Mouse (Mus musculus) thymus, adult 2 months (tissue): ENCODE data around the gene Smarcc2. TPM values are rescaled to one million over a fixed set of nuclear protein-coding genes. Genes with fewer than 3 reads are reported as not detected.
A peak's percentile ranks its signal among the peaks of the same experiment; 100 is the strongest.

Experiments
- DNase-seq: peaks from one replicate; pipeline ENCODE4 v3.0.0; 2021
- H3K27ac ChIP-seq: fragments of 200-500 bp; 2 replicates; pipeline ENCODE4 v1.5.1; 2012; ENCODE audit warnings: low read length, control low read depth; ENCODE audit not compliant: control insufficient read depth, insufficient read depth
- H3K27me3 ChIP-seq: fragments of 200-500 bp; 2 replicates; pipeline ENCODE4 v1.6.1; 2012; ENCODE audit warnings: mild to moderate bottlenecking, low read length, moderate library complexity, mixed read lengths; ENCODE audit not compliant: control insufficient read depth, insufficient read depth
- H3K36me3 ChIP-seq: fragments of 200-500 bp; 2 replicates; pipeline ENCODE4 v1.6.1; 2012; ENCODE audit warnings: mild to moderate bottlenecking, low read length, moderate library complexity; ENCODE audit not compliant: control insufficient read depth, insufficient read depth
- H3K4me1 ChIP-seq: fragments of 200-500 bp; replicated peaks from 2 replicates; pipeline ENCODE4 v1.6.1; 2012; ENCODE audit warnings: low read length; ENCODE audit not compliant: control insufficient read depth, insufficient read depth
- H3K4me3 ChIP-seq: fragments of 200-500 bp; 2 replicates; pipeline ENCODE4 v1.5.1; 2012; ENCODE audit warnings: mild to moderate bottlenecking, low read length, control low read depth, moderate library complexity; ENCODE audit not compliant: control insufficient read depth, insufficient read depth
- CTCF ChIP-seq: fragments of 200-500 bp; IDR thresholded peaks from 2 replicates; pipeline ENCODE4 v1.5.1; 2012; ENCODE audit warnings: mild to moderate bottlenecking, control low read depth, low read length, moderate library complexity, borderline replicate concordance; ENCODE audit not compliant: control insufficient read depth, poor library complexity, insufficient read depth; ENCODE audit errors: extremely low read depth
- POLR2A ChIP-seq: fragments of 200-500 bp; IDR thresholded peaks from 2 replicates; pipeline ENCODE4 v1.6.1; 2012; ENCODE audit warnings: mild to moderate bottlenecking, low read length, control low read depth, moderate library complexity; ENCODE audit not compliant: control insufficient read depth, poor library complexity, insufficient read depth; ENCODE audit errors: extremely low read depth
- WGBS: fragments of 180-500 bp; shearing (Covaris S2); methylation state at CpG from one replicate; pipeline ENCODE4 v1.1.7; 2018; 5-methylcytosine and 5-hydroxymethylcytosine counted together
- polyA plus RNA-seq: library from polyadenylated mRNA; depleted of rRNA; stranded (reverse); fragments of >200 nt; gene quantifications from 2 replicates; pipeline ENCODE4 v1.2.3, GENCODE M21; 2012

Smarcc2 gene
- polyA plus RNA-seq, 1 experiment: 176 TPM

GRCm38 (mm10) chr10:128413076-128413475 lies 46.0 kb upstream of the Smarcc2 start:
- no peak overlapping the region for H3K4me3 ChIP-seq
- no peak for DNase-seq
- H3K27me3 ChIP-seq: no peaks in the 10 kb centered on the region
- H3K36me3 ChIP-seq: peaks cover 18% of the 10 kb centered on the region; the same call in 1 of the 2 replicates
- WGBS: 33% methylated on average over 1 of the region's 1 CpGs
- H3K4me1 ChIP-seq: peaks cover 25% of the 10 kb centered on the region
- no peak overlapping the region for H3K27ac ChIP-seq
- TF ChIP-seq POLR2A (no peak), CTCF (no peak)

GRCm38 (mm10) chr10:128414848-128415247 lies 44.2 kb upstream of the Smarcc2 start:
- WGBS: 97% methylated on average over 5 of the region's 5 CpGs
- TF ChIP-seq POLR2A: no peak
- Histone ChIP-seq H3K4me3 (no peak overlapping the region), H3K36me3 (peaks cover 24% of the 10 kb centered on the region; the same call in 1 of the 2 replicates), H3K27me3 (no peaks in the 10 kb centered on the region), H3K27ac (no peak overlapping the region), H3K4me1 (peaks cover 16% of the 10 kb centered on the region)
- no peak for DNase-seq

GRCm38 (mm10) chr10:128422426-128422825 lies 36.6 kb upstream of the Smarcc2 start:
- H3K27me3 ChIP-seq: no peaks in the 10 kb centered on the region
- H3K4me1 ChIP-seq: peaks cover 6% of the 10 kb centered on the region
- no peak overlapping the region for H3K4me3 ChIP-seq
- H3K36me3 ChIP-seq: peaks cover 22% of the 10 kb centered on the region
- no peak overlapping the region for H3K27ac ChIP-seq
- 80% methylated on average over 5 of the region's 5 CpGs for WGBS
- no peak for DNase-seq
- no peak for TF ChIP-seq CTCF
- no peak for TF ChIP-seq POLR2A

GRCm38 (mm10) chr10:128424604-128425003 lies 34.4 kb upstream of the Smarcc2 start:
- Histone ChIP-seq H3K27me3 (no peaks in the 10 kb centered on the region), H3K4me1 (peaks cover 6% of the 10 kb centered on the region), H3K27ac (peak overlapping the region; percentile 37; the same call in 1 of the 2 replicates), H3K36me3 (peaks cover 21% of the 10 kb centered on the region), H3K4me3 (no peak overlapping the region)
- TF ChIP-seq POLR2A (no peak), CTCF (no peak)
- 1% methylated on average over 7 of the region's 7 CpGs for WGBS
- DNase-seq: peak; percentile 49

DNA sequence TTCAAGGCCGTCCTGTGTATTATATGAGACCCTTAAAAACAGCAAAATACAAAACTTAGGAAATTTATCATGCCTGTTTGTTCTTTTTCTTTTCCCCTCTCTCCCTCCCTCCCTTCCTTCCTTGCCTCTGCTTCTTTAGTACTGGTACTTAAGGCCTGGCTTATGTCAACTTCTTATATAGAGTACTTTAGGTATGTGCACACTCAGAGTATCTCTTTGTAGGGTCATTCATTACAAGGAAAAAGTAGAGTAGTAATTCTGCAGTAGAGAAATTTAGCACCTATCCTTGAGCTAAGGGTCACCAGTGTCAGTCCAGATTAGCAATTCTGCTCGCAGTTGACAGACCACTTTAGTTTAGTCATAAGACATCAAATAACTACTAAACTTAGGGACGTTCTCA lies 33.8 kb upstream of the Smarcc2 start:
- Histone ChIP-seq H3K4me1 (peaks cover 6% of the 10 kb centered on the region), H3K27me3 (no peaks in the 10 kb centered on the region), H3K4me3 (no peak overlapping the region), H3K27ac (no peak overlapping the region), H3K36me3 (peaks cover 25% of the 10 kb centered on the region)
- DNase-seq: no peak
- TF ChIP-seq CTCF (no peak), POLR2A (no peak)
- 98% methylated on average over 3 of the region's 3 CpGs for WGBS

DNA sequence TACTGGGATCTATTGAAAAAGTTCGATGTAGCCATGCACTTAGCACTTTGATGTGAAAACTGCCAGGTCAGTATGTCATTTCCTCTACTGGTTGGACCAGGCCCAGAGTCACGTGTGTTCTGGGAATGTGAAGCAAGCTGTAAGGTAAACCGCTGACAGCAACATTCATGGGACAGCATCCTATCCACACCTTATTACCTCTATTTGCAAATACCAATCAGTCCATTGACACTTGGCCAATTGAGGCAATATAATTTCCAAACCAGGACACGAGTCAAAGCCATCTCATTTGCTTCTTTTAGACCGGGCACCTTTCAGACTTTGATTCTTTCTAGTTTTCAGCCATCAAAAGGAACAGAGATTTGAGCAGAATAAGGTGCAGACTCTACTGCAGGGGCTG lies 30.0 kb upstream of the Smarcc2 start:
- H3K36me3 ChIP-seq: peaks cover 15% of the 10 kb centered on the region
- DNase-seq: no peak
- H3K4me3 ChIP-seq: no peak overlapping the region

GRCm38 (mm10) chr10:128429454-128429853 lies 29.6 kb upstream of the Smarcc2 start:
- Histone ChIP-seq H3K36me3 (peaks cover 15% of the 10 kb centered on the region), H3K27me3 (no peaks in the 10 kb centered on the region), H3K4me1 (peaks cover 13% of the 10 kb centered on the region), H3K27ac (no peak overlapping the region), H3K4me3 (no peak overlapping the region)
- no peak for DNase-seq
- WGBS: 96% methylated on average over 4 of the region's 4 CpGs
- TF ChIP-seq POLR2A: no peak
- no peak for TF ChIP-seq CTCF

More for the DNA sequence above, 30.0 kb upstream of the Smarcc2 start:
- WGBS: 96% methylated on average over 5 of the region's 5 CpGs
- no peak for TF ChIP-seq POLR2A
- no peak for TF ChIP-seq CTCF
- no peak overlapping the region for H3K27ac ChIP-seq
- no peaks in the 10 kb centered on the region for H3K27me3 ChIP-seq
- H3K4me1 ChIP-seq: peaks cover 9% of the 10 kb centered on the region
